Mouse (Mus musculus): Measurements from ENCODE around the gene Pou3f1. TPM values are rescaled to one million over a fixed set of nuclear protein-coding genes. Genes with fewer than 3 reads are reported as not detected.

The Pou3f1 gene
- polyA plus RNA-seq, 1 experiment from 2014 or later, result 2.5 TPM

DNA sequence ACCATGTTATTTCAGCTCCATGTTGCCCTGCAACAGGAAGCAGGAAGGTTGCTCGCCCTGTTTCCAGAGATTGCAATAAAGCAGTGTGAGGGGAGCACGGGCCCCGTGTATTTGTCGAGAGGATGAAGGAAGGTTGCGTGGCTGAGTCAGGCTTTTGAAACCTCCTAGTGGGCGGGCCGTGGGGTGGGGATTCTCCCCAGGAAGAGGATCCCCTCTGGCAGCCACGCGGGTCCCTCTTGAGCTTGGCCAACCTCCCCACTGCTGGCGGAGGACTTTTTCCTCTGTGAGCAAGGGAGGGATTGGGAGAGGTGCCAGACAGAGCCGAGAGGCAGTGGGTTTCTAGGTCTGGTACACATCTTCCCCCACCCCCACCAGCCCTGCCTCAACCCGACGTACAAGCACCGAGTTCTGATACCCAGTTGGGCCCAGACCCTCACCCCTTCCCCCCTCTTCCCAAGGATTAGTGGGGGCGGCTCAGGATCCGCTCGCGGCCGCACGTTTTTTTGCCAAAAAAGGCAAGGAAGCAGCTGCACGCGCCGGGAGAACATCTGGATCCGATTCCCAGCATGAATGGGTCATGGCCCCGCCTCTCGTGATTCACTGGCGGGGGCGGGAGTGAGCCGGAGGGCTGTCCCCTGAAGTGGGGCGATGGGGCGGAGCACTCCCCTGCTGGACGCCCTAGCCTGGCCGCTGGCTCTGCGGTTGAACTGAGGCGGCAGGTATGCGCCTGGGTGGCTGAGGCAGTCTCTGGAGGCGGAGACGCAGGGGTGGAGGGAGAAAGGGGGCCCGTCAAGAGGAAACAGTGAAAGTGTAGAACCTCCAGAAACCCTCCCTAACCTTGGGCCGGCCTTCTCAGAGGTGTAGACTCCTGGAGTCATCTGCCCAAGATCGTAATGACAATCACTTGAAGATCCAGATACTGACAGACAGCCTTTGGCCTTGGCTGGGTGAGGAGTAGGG, 52.2 kb downstream of the Pou3f1 start:
- H3K27ac ChIP-seq (replicated peaks), result peak overlapping the region; percentile 93
- DNase-seq (ENCODE audit: low spot score), result peak; percentile 97
- WGBS, result 1% methylated on average over 41 of the region's 41 CpGs
- H3K9me3 ChIP-seq, result no peaks in the 10 kb centered on the region
- 0 out of 2 replicates have a peak, but pooled peaks cover 6% of the 10 kb centered on the region for H3K27me3 ChIP-seq (replicated peaks; ENCODE audit: low read depth, poor library complexity, severe bottlenecking)
- H3K36me3 ChIP-seq (replicated peaks), result peaks cover 28% of the 10 kb centered on the region
- peak overlapping the region; percentile 46 for H3K4me3 ChIP-seq
- H3K4me1 ChIP-seq, result peaks cover 69% of the 10 kb centered on the region

DNA sequence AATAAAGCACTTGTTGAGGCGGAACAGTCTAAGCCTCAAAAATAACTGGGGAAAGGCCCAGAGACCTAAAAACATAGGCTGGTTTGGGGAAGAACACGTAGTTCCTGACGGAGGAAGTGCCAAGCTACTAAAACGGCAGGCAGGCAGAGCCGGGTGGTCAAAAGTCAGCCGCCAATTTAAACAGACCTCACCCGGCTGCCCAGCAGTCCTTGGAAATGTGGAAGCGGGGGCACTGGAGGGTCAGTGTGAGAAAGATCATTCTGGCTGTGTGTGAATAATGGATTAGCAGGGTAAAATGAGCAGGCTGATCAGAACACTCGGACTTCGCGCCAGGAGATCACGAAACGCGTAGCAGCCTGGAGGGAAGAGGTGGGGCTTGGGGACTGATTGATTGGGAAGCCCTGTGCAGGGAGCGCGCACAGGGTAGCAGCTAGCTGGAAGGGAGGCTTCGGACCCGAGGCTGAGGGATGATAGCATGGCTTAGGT, 53.4 kb downstream of the Pou3f1 start:
- WGBS, result 4% methylated on average over 18 of the region's 18 CpGs
- peaks cover 28% of the 10 kb centered on the region for H3K36me3 ChIP-seq (replicated peaks)
- H3K27me3 ChIP-seq (replicated peaks; ENCODE audit: low read depth, poor library complexity, severe bottlenecking), result 0 out of 2 replicates have a peak, but pooled peaks cover 6% of the 10 kb centered on the region
- peaks cover 61% of the 10 kb centered on the region for H3K4me1 ChIP-seq
- H3K9me3 ChIP-seq, result no peaks in the 10 kb centered on the region
- DNase-seq (ENCODE audit: low spot score), result peak; percentile 68
- peak overlapping the region; percentile 93 for H3K27ac ChIP-seq (replicated peaks)
- peak overlapping the region; percentile 46 for H3K4me3 ChIP-seq

Other genes with a start within 250 kb of the Pou3f1 start
- gene 3100002H09Rik, start 46.0 kb upstream of the Pou3f1 start, polyA plus RNA-seq (2016; fragmentation: Nextera tagmentation; extraction: Ambion mirVana), result 0.24 TPM in 1 of 2 replicates, not detected in the other
- 70.8 and 78.6 TPM in 2 replicates for gene Utp11, start 36.8 kb downstream of the Pou3f1 start, polyA plus RNA-seq (2016; fragmentation: Nextera tagmentation; extraction: Ambion mirVana)
- 10.8 and 15.5 TPM in 2 replicates for gene Fhl3, start 43.9 kb downstream of the Pou3f1 start, polyA plus RNA-seq (2016; fragmentation: Nextera tagmentation; extraction: Ambion mirVana)
- gene Sf3a3, start 58.0 kb downstream of the Pou3f1 start, polyA plus RNA-seq (2016; fragmentation: Nextera tagmentation; extraction: Ambion mirVana), result 265 and 267 TPM in 2 replicates
- gene Inpp5b, start 85.0 kb downstream of the Pou3f1 start, polyA plus RNA-seq (2016; fragmentation: Nextera tagmentation; extraction: Ambion mirVana), result 25.0 and 25.2 TPM in 2 replicates
- 15.9 and 17.9 TPM in 2 replicates for gene Mtf1, start 145.3 kb downstream of the Pou3f1 start, polyA plus RNA-seq (2016; fragmentation: Nextera tagmentation; extraction: Ambion mirVana)
- 40.4 and 41.1 TPM in 2 replicates for gene Yrdc, start 193.9 kb downstream of the Pou3f1 start, polyA plus RNA-seq (2016; fragmentation: Nextera tagmentation; extraction: Ambion mirVana)
- 38.9 and 40.3 TPM in 2 replicates for gene 1110065P20Rik, start 194.4 kb downstream of the Pou3f1 start, polyA plus RNA-seq (2016; fragmentation: Nextera tagmentation; extraction: Ambion mirVana)
- gene Maneal, start 205.4 kb downstream of the Pou3f1 start, polyA plus RNA-seq (2016; fragmentation: Nextera tagmentation; extraction: Ambion mirVana), result 1.0 and 1.2 TPM in 2 replicates
- 1.1 and 1.6 TPM in 2 replicates for gene Epha10, start 224.1 kb downstream of the Pou3f1 start, polyA plus RNA-seq (2016; fragmentation: Nextera tagmentation; extraction: Ambion mirVana)

All from embryonic facial prominence, embryonic 10.5 days (tissue).